Mouse (Mus musculus): ENCODE results near the gene Slk. TPM values are rescaled to one million over a fixed set of nuclear protein-coding genes. Genes with fewer than 3 reads are reported as not detected.

Slk gene
- polyA plus RNA-seq, 1 experiment from 2014 or later = 5.1 TPM

DNA sequence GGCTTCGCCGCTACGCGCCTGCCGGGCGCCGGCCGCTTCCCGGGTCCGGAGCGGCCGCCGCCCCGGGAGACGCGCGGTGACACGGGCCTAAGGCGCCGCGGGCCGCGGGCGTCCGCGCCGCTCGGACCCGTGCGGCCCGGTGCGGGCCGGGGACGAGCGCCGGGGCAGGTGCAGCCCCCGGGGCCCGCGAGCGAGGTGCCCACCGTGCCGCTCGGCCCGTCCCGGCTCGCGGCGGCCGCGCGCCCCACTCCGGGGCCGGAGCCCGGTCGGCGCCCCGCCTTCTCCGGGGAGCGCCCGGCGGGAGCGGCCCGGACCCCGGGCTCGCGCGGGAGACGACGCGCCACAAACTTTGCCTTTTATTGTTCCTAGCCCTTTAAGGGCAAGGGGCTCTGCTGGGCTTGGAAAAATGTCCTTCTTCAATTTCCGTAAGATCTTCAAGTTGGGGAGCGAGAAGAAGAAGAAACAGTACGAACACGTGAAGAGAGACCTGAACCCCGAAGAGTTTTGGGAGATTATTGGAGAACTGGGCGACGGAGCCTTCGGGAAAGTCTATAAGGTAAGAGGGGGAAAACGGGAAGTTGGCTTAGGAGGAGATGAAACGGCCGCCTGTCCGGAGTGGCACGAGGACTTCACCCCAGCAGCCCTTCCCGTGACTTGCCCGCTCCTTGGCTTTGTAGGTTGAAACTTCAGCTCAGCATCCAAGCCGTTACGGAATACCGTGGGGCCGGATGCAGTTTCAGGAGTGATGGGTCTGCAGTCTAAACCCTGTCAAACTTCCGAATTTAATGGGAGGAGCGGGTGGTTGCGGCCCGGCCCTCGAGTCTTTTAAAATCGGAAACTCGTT is 532 bp downstream of the Slk start:
- DNase-seq (ENCODE audit: low spot score) = peak; percentile 52
- Histone ChIP-seq H3K36me3 (no peaks in the 10 kb centered on the region), H3K9me3 (no peaks in the 10 kb centered on the region), H3K27me3 (ENCODE audit: insufficient read depth, poor library complexity, severe bottlenecking) (peaks cover 3% of the 10 kb centered on the region; the same call in 1 of the 2 replicates), H3K27ac (peak overlapping the region; percentile 97), H3K4me1 (replicated peaks) (peaks cover 25% of the 10 kb centered on the region), H3K4me3 (peak overlapping the region; percentile 78)
- WGBS = under 1% methylated on average over 96 of the region's 96 CpGs

DNA sequence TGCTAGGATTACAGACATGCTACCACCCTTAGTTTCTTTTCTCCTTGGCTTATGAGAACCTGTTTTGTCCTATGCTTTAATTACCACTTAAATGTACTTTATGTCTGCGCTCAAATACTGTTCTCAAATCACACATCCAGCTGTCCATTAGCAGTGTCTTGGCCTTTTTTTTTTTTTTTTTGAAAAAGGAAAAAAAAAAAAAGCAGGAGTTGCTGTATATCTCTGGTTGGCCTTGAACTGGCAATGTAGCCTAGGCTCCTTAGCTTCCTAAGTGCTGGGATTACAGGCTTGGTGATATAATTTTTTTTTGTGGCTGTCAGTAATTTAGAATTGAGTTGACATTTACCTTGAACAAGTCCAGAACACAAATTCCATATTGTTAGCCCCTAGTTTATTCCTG is 6.3 kb downstream of the Slk start:
- Histone ChIP-seq H3K27ac (no peak overlapping the region), H3K9me3 (no peaks in the 10 kb centered on the region), H3K4me3 (no peak overlapping the region), H3K27me3 (ENCODE audit: insufficient read depth, poor library complexity, severe bottlenecking) (no peaks in the 10 kb centered on the region), H3K4me1 (replicated peaks) (peaks cover 17% of the 10 kb centered on the region), H3K36me3 (no peaks in the 10 kb centered on the region)
- WGBS = 84% methylated on average over 1 of the region's 1 CpGs
- DNase-seq (ENCODE audit: low spot score) = no peak

DNA sequence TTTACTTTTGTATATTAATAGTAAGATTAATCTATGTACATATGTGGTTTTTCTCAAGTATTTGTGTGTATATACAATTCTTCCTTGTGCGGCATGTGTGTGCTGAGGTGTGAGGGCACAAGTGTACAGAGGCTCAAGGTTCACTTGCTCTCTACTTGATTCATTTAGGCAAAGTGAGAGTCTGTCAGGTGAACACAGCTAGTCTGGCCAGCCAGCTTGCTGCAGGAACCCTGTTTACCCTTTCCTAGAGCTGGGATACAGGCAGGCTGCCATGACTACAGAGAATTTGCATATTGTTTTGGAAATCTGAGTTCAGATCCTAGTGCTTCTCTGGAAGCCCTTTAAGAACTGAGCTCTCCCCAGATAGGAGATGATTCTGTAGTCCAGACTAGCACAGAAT is 7.5 kb downstream of the Slk start:
- H3K4me1 ChIP-seq (replicated peaks) = peaks cover 5% of the 10 kb centered on the region
- no peak for DNase-seq (ENCODE audit: low spot score)
- WGBS = 93% methylated on average over 1 of the region's 1 CpGs

DNA sequence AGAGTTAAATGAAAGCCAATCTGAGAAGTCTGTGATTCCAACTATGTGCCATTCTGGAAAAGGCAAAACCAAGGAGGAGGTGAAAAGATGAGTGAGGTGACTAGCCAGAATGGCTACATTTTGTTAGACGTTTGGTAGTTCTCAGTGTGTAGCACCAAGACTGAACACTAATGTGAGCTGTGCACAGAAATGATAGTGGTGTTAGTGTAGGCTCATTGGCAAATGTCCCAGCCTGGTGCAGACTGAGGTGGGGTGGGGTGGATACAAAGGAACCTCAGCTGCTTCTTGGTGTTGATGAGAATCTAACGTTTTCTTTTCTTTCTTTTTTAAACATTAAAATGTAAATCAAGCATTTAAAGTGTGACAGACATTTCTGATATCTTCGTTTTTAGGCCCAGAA is 29.0 kb downstream of the Slk start:
- Histone ChIP-seq H3K36me3 (peaks cover 23% of the 10 kb centered on the region), H3K4me1 (replicated peaks) (no peaks in the 10 kb centered on the region), H3K27ac (no peak overlapping the region), H3K27me3 (ENCODE audit: insufficient read depth, poor library complexity, severe bottlenecking) (no peaks in the 10 kb centered on the region), H3K4me3 (no peak overlapping the region), H3K9me3 (no peaks in the 10 kb centered on the region)
- WGBS = 76% methylated on average over 3 of the region's 3 CpGs
- DNase-seq (ENCODE audit: low spot score) = no peak

More for the DNA sequence above, 7.5 kb downstream of the Slk start:
- Histone ChIP-seq H3K27me3 (ENCODE audit: insufficient read depth, poor library complexity, severe bottlenecking) (no peaks in the 10 kb centered on the region), H3K27ac (no peak overlapping the region), H3K4me3 (no peak overlapping the region), H3K36me3 (no peaks in the 10 kb centered on the region), H3K9me3 (no peaks in the 10 kb centered on the region)

DNA sequence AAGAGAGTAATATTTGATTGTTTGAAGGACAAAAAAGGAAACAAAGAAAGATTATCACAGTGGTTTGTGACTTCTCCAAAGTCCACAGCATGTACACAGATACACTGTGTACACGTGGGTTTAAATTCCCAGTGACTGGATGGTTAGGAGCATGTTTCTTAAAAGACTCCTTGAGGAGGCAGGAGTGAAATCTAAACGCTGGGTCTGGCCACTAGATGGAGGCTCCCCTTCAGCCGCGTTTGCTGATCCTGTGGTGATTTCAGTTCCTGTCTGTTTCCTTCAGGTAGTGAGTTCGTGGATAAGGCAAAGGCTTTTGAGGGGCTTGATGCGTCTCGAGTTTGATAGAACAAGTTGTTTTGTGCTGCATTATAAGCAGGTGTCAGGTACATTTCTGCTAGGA is 34.0 kb downstream of the Slk start:
- 61% methylated on average over 7 of the region's 7 CpGs for WGBS
- peaks cover 58% of the 10 kb centered on the region for H3K36me3 ChIP-seq
- H3K4me1 ChIP-seq (replicated peaks) = no peaks in the 10 kb centered on the region
- DNase-seq (ENCODE audit: low spot score) = no peak
- no peaks in the 10 kb centered on the region for H3K27me3 ChIP-seq (ENCODE audit: insufficient read depth, poor library complexity, severe bottlenecking)
- no peak overlapping the region for H3K4me3 ChIP-seq
- no peak overlapping the region for H3K27ac ChIP-seq
- no peaks in the 10 kb centered on the region for H3K9me3 ChIP-seq

DNA sequence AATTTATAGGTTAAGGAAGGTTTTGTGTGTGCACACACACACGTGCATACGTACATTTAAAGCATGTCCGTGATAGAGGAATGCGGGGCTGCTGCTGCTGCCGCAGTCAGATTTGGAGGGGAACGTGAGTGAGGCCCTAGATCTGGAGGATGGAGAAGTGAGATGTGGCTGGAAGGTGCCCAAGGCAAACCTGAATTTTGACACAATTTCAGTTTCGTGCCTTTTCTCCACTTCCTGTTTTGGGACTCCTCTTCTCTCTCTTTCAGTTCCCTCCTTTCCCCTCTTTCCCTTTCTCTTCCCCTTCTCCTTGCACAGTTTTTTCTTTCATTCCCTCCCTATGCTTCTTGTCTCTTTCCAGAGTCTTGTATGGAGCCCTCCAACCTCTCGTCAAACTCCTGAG is 42.0 kb downstream of the Slk start:
- H3K4me1 ChIP-seq (replicated peaks) = peaks cover 6% of the 10 kb centered on the region; the same call in 1 of the 2 replicates
- DNase-seq (ENCODE audit: low spot score) = no peak
- H3K36me3 ChIP-seq = peaks cover 84% of the 10 kb centered on the region
- H3K27ac ChIP-seq = no peak overlapping the region
- no peaks in the 10 kb centered on the region for H3K27me3 ChIP-seq (ENCODE audit: insufficient read depth, poor library complexity, severe bottlenecking)
- H3K9me3 ChIP-seq = no peaks in the 10 kb centered on the region
- WGBS = 86% methylated on average over 8 of the region's 8 CpGs
- no peak overlapping the region for H3K4me3 ChIP-seq

DNA sequence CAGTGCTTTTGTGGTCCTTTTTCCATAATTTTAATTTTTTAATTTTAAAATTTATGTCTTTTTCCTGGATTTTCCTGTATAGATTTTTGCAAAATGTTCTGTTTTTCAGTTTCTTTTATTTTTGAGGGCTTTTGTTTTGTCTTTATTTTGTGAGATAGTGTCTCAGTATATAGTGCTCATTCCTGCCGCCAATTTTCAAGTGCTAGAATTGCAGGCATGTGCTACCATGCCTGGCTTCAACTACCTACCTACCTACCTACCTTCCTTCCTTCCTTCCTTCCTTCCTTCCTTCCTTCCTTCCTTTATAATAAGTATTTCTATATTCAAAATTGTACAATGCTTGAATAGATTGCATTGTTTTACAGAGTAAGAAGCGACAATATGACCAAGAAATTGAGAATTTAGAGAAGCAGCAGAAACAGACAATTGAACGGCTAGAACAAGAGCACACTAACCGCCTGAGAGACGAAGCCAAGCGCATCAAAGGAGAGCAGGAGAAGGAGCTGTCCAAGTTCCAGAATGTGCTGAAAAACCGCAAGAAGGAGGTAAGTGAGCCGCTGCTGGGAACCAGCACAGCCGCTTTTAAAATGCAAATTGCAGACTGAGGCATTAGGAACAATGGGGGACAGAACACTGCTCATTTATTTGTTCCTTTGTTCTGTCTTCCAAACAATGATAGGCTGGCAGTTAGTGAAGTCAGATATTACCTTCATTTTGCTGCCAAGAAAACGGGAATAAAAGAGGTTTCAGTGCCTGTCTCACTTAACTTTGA is 45.6 kb downstream of the Slk start:
- WGBS = 43% methylated on average over 10 of the region's 10 CpGs
- no peak for DNase-seq (ENCODE audit: low spot score)
- 0 out of 2 replicates have a peak overlapping the region, but pooled peaks have one; percentile 8 for H3K27ac ChIP-seq
- peaks cover 66% of the 10 kb centered on the region for H3K36me3 ChIP-seq
- H3K4me1 ChIP-seq (replicated peaks) = peaks cover 6% of the 10 kb centered on the region; the same call in 1 of the 2 replicates
- no peaks in the 10 kb centered on the region for H3K27me3 ChIP-seq (ENCODE audit: insufficient read depth, poor library complexity, severe bottlenecking)
- no peak overlapping the region for H3K4me3 ChIP-seq
- H3K9me3 ChIP-seq = no peaks in the 10 kb centered on the region

DNA sequence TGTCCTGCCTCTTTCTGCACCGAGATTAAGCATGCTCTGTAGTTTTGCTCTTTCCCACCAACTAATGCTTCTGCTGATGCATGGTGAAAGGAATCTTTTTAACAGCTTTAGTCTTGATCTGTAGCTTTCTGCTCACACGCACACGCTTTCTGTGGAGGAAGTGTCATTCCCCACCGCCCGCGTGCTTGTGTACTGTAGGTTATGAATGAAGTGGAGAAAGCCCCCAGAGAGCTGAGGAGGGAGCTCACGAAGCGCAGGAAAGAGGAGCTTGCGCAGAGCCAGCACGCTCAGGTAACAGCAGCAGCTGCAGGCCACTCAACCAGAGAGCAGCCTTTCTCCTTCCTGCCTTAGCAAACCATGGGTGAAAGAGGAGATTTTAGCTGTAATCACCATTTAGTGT is 48.0 kb downstream of the Slk start:
- no peaks in the 10 kb centered on the region for H3K9me3 ChIP-seq
- no peak for DNase-seq (ENCODE audit: low spot score)
- H3K36me3 ChIP-seq = peaks cover 56% of the 10 kb centered on the region
- 94% methylated on average over 10 of the region's 10 CpGs for WGBS
- no peak overlapping the region for H3K4me3 ChIP-seq
- H3K27ac ChIP-seq = no peak overlapping the region
- H3K27me3 ChIP-seq (ENCODE audit: insufficient read depth, poor library complexity, severe bottlenecking) = no peaks in the 10 kb centered on the region
- peaks cover 6% of the 10 kb centered on the region; the same call in 1 of the 2 replicates for H3K4me1 ChIP-seq (replicated peaks)

DNA sequence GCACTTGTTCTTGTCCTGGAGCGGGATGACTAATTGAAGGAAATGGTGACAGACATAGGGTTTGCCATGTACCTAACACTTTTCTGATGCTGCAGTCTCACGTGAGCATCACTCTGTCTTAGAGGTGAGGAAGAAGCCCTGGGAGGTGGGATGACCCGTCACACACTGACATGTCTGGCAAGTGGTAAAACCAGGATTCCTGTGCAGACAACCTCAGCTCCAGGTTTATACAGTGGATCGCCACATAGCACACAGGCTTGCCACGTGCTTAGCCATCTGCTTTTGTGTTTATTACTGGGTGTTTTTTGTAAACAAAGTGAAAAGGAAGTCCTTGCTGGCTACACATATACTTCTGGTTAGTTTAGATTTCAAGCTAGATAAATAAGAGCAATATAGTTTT is 49.6 kb downstream of the Slk start:
- Histone ChIP-seq H3K27me3 (ENCODE audit: insufficient read depth, poor library complexity, severe bottlenecking) (no peaks in the 10 kb centered on the region), H3K4me3 (no peak overlapping the region), H3K9me3 (no peaks in the 10 kb centered on the region), H3K36me3 (peaks cover 45% of the 10 kb centered on the region), H3K4me1 (replicated peaks) (peaks cover 6% of the 10 kb centered on the region; the same call in 1 of the 2 replicates), H3K27ac (no peak overlapping the region)
- no peak for DNase-seq (ENCODE audit: low spot score)
- WGBS = 88% methylated on average over 5 of the region's 5 CpGs

DNA sequence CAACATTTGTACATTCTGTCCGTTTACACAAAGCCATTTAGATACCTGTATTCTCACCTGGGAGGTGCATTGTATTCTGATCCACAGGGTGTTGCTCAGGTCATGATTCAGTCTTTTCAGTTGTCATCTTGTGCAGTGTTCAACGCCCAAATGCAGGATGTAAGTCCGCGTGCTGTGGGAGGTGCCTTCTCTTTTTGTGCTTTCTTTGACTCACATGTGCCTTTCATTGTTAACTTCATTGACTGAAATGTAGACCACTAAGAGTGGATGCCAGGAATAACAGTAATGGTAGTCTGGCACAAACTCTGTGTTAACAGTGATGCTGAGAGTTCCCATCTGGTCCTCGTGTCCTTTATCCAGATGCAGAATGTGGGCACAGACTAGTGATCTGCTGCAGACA is 50.9 kb downstream of the Slk start:
- DNase-seq (ENCODE audit: low spot score) = no peak
- H3K27me3 ChIP-seq (ENCODE audit: insufficient read depth, poor library complexity, severe bottlenecking) = no peaks in the 10 kb centered on the region
- peaks cover 2% of the 10 kb centered on the region; the same call in 1 of the 2 replicates for H3K4me1 ChIP-seq (replicated peaks)
- no peak overlapping the region for H3K4me3 ChIP-seq
- H3K36me3 ChIP-seq = peaks cover 40% of the 10 kb centered on the region
- WGBS = 88% methylated on average over 5 of the region's 5 CpGs
- no peak overlapping the region for H3K27ac ChIP-seq
- H3K9me3 ChIP-seq = no peaks in the 10 kb centered on the region

DNA sequence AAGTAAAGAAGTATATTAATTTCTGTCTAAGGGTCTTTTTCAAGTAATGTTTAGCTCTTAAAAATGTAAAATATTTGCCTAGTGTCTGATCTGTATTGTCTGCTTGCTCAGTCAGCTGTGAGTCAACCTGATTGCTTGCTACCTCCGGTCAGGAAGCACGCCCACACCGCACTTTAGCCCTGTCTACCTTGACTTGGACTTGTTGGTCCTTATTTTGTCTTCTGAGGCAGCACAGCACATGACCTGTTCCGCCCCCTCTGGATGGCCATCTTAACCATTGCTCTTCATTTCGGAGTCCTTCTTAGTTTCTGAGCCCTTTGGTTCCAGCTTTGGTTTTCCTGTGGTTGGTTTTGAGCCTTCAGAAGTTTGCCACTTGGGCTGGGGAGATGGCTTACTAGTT is 52.3 kb downstream of the Slk start:
- no peaks in the 10 kb centered on the region for H3K9me3 ChIP-seq
- no peaks in the 10 kb centered on the region for H3K27me3 ChIP-seq (ENCODE audit: insufficient read depth, poor library complexity, severe bottlenecking)
- no peak for DNase-seq (ENCODE audit: low spot score)
- no peak overlapping the region for H3K4me3 ChIP-seq
- no peak overlapping the region for H3K27ac ChIP-seq
- WGBS = 95% methylated on average over 5 of the region's 5 CpGs
- H3K36me3 ChIP-seq = peaks cover 47% of the 10 kb centered on the region
- no peaks in the 10 kb centered on the region for H3K4me1 ChIP-seq (replicated peaks)

DNA sequence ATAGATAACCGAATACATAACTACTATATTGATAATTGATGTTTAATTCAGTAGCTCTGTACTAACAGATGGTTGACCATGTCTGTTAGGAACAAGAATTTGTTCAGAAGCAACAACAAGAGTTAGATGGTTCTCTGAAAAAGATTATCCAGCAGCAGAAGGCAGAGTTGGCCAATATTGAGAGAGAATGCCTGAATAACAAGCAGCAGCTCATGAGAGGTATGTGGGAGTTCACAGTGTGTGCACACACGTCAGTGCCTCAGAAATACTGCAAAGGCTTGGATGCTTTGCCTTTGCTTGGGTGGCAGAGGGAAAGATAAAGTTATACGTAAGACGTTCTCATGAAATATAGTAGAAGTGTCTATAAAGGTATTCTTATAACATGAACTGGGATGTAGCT is 55.9 kb downstream of the Slk start:
- peaks cover 62% of the 10 kb centered on the region for H3K36me3 ChIP-seq
- H3K4me1 ChIP-seq (replicated peaks) = no peaks in the 10 kb centered on the region
- DNase-seq (ENCODE audit: low spot score) = no peak
- no peaks in the 10 kb centered on the region for H3K9me3 ChIP-seq
- H3K27me3 ChIP-seq (ENCODE audit: insufficient read depth, poor library complexity, severe bottlenecking) = no peaks in the 10 kb centered on the region
- no peak overlapping the region for H3K4me3 ChIP-seq
- H3K27ac ChIP-seq = no peak overlapping the region
- WGBS = 93% methylated on average over 4 of the region's 4 CpGs

DNA sequence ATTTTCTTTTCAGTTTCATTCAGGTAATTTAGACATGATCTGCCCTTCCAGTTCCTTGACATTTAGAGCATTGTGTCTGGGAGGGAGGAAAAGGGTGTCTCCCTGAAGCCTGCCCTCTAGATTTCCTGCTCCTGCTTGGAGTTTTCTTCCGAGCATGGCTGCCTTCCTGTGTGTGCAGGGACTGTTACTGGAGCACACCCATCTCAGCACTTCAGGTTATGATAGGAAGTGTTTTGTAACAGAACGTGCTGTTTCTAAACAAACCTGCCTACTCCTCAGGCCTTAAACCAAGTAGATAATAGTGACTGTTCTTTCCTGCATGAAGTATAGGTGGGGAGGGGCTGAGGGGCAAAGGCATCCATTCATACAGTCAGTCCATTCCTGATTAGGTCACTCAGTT is 64.4 kb downstream of the Slk start:
- peaks cover 73% of the 10 kb centered on the region for H3K36me3 ChIP-seq
- no peak overlapping the region for H3K4me3 ChIP-seq
- no peak overlapping the region for H3K27ac ChIP-seq
- WGBS = 77% methylated on average over 2 of the region's 2 CpGs
- H3K27me3 ChIP-seq (ENCODE audit: insufficient read depth, poor library complexity, severe bottlenecking) = no peaks in the 10 kb centered on the region
- H3K4me1 ChIP-seq (replicated peaks) = no peaks in the 10 kb centered on the region
- H3K9me3 ChIP-seq = no peaks in the 10 kb centered on the region
- no peak for DNase-seq (ENCODE audit: low spot score)
